Mouse (Mus musculus) megakaryocyte, embryonic 14.5 days (primary cell): ENCODE results near the gene Amz1.

Experiments used
- FLI1 ChIP-seq: IDR thresholded peaks from 2 replicates; pipeline ENCODE4 v1.6.1; 2012; ENCODE audit warnings: low read length, inconsistent platforms, mixed read lengths
- GATA1 ChIP-seq: IDR thresholded peaks from 3 replicates; pipeline ENCODE4 v1.6.1; 2012; ENCODE audit warnings: mixed read lengths, low read length, inconsistent platforms, borderline replicate concordance

GRCm38 (mm10) chr5:140758864-140759263 lies 34.9 kb downstream of the Amz1 start:
- TF ChIP-seq FLI1 (no peak), GATA1 (no peak)
